Mouse (Mus musculus): ENCODE data around the gene Susd5.
"Not testable (repeated sequence)": the region's sequence is repeated elsewhere in the genome, so short reads cannot be mapped to it uniquely, and the experiment has no call there.

Gene Susd5

GRCm38 (mm10) chr9:114073681-114074080 lies 16.7 kb downstream of the Susd5 start:
- no peak for DNase-seq

DNA sequence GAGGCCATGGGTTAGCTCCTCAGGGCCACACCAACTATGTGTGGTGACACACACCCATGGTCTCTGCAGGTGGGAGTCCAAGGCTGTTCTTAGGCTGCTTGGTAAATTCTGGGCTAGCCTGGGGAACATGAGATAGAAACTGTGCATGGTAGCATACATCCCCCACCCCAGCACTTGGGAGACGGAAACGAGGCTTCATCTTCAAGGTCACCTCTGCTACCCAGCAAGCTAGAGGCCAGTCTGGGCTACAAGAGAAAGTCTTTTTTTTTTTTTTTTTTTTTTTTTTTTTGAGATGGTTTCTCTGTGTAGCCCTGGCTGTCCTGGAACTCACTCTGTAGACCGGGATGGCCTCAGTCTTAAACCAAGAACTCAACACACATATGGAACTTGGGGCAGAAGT lies 29.5 kb downstream of the Susd5 start:
- no peak for DNase-seq

DNA sequence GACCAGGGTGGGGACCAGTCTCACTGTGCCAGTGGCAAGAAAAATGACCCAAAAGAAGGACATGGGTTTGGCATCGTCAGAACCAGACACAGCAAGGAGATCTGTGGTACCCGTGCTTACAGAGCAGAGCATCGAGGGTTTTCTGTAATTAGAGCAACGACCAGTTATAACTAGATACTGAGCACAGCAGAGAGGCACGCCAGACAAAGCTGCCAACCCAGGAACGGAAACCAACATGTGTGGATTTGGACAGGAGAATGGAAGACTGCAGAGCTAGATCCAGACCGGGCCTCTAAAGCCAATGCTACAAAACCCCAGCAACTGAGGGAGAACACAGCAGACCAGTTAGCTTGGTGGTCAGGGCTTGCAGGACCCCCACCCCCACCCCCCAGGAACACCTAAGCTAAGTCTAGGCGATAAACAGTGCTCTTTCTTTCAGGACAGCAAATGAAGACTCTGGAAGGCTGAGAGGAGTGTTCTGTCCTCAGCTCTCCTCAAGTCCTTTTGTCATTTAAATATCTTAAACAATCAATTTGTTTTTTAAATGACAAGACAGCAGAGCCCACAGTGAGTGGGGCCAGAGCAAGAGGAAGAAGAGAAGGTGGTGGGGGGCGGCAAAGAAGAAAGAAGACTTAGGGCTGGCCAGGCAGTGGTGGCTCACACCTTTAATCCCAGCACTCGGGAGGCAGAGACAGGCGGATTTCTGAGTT lies 30.3 kb downstream of the Susd5 start:
- DNase-seq: no peak

DNA sequence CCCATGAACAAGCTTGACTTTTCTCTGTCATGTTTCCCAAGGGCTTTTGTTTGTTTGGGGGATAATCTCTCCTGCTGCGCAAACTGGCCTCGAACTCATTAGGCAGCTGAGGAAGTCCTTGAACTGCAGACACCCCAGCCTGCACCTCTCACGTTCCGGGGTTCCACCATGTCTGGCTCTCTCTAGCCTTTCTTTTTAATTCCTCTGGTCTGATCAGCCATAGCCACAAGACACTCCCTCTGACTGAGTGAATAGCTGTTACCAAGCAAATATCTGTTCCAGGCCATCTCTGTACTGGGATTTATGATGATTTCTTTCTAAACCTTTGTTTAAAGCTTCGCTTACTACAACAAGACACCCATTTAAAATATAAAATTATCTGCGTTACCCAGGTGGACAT lies 31.9 kb downstream of the Susd5 start:
- DNase-seq: not testable (repeated sequence)

GRCm38 (mm10) chr9:114092188-114092587 lies 35.2 kb downstream of the Susd5 start:
- DNase-seq: peak in 1 of 2 experiments; percentile 6

DNA sequence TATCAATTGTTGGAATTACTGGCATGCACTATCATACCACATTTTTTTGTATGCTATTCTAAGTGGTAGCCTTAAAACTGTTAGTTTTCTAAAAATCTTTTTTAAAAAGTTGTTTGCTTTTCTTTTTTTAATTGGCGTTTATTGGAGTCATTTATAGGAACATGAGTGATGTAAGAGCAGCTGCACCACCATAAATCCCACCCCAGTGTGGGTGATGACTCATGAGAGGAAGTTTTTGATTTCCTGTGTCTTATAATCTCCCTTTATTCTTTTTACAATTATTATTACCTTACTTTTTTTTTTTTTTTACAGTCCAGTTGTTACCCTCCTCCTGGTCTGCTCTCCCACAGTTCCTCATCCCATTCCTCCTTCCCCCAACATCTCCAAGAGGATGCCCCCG lies 37.9 kb downstream of the Susd5 start:
- DNase-seq: no peak

DNA sequence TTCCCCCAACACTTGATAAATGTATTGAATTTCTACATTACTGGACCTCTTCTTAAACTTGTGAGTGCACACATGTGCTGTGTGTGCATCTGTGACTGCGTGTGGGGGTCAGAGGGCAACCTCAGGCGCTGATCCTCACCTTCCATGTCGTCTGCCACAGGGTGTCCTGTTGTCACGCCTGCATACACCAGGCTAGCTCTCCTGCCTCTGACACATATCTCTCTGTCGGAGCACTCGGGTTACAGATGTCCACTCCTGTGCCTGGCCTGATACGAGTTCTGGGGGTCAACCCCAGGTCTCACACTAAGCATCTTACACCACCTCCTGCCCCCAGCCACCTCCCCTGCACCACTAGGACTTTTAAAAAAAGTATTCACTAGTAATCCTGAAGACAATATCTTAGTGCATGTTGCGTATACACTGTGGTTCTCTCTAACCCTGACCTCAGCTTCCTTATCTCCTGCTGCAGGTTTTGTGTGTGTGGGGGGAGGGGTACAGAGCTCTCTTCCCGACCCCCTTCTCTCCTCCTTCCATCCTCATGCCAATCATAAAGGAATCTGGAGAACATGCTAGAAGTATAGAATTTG lies 41.9 kb downstream of the Susd5 start:
- no peak for DNase-seq

GRCm38 (mm10) chr9:114110268-114110667 lies 53.3 kb downstream of the Susd5 start:
- no peak for DNase-seq

- DNase-seq: no peak
Observed at GRCm38 (mm10) chr9:114111161-114111560, 54.2 kb downstream of the Susd5 start.

DNA sequence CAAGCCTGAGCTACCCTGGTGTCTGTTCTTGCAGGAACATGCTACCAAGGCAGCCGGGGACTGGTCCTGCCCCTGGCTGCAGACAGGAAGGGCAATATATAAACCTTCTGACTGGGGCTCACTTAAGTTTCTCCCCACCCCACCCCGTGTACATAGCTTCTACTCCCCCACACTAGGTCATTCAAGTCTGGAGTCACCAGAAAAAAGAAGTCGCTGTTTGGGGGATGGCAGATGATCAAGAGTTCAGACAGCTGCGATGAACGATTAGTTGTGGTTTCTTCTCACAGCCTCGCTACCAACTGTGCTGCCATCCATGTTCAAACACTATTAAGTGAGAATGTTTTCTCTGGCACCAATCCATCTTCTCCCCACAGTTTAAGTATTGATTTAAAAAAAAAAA lies 55.3 kb downstream of the Susd5 start:
- no peak for DNase-seq

DNA sequence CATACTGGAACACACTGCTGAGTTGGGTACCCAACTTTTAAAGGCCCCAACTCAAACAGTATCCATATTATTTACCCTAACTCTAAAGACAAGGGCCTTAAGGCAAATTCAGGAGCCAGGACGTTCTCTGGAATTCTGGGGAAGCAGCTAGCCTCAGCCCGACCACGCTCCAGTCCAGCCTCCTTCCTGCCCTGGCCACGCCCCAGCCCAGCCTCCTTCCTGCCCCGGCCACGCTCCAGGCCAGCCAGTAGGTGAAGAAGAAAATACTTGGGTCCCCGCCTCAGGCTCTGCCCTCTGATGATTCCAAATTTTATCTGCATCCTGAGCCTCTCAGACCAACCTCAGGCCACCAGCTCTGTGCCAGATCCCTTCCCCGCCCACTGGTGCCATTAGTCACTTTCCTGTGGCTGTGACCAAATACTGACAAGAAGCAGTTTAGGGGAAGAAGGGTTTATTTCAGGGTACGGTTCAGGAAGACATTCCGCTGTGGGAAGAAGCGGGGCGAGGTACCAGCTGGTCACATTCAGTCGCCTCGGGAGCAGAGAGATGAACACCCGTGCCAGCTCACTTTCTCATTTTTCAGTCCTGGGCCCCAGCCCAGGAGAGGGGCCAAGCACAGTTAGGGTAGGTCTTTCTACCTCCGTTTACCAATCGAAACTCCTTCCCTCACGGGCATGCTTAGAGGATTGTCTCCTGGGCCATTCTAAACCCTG lies 57.1 kb downstream of the Susd5 start:
- no peak for DNase-seq

GRCm38 (mm10) chr9:114116672-114117071 lies 59.7 kb downstream of the Susd5 start:
- peak; percentile 22 to 32 for DNase-seq

DNA sequence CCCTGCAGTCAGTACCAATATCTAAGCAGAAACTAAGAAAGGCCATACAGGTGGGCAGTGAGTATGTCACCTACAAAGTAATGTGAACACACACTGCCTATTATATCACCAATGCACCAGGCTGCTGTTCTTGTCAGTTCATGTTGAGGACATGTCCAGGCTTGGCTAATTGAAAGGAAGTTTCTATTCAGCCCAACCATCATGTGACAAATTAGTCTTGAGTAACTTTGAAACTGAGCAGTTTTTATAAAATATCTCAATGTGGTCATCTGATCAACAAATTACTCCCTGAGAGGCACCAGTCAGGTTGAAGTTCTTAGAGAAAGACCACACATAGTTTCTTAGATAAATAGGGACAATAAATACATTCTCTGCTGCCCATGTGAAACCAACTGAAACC lies 65.9 kb downstream of the Susd5 start:
- DNase-seq: not testable (repeated sequence)

DNA sequence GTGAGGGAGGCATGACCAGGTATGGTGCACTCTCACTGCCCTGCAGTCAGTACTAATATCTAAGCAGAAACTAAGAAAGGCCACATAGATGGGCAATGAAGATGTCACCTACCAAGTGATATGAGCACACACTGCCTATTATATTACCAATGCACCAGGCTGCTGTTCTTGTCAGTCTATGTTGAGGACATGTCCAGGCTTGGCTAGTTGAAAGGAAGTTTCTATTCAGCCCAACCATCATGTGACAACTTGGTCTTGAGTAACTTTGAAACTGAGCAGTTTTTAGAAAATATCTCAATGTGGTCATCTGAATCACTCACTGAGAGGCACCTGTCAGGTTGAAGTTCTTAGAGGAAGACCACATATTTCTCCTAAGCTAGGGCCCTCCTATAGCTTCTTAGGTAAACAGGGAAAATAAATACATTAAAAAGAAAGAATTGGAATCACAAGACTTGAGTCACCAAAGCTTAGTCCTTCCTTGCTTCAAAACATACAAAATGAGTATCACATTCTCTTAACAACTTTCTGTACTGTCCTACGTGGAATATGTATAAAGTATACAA lies 72.4 kb downstream of the Susd5 start:
- DNase-seq: not testable (repeated sequence)
